Mouse (Mus musculus) spleen, postnatal 4 days (tissue): ENCODE data around the gene Icmt.

Experiments used
- DNase-seq, 2 experiments: peaks; one replicate each; pipeline ENCODE4 v3.0.0; 2022; ENCODE audit warnings: low spot score in 2 of 2

Icmt gene

DNA sequence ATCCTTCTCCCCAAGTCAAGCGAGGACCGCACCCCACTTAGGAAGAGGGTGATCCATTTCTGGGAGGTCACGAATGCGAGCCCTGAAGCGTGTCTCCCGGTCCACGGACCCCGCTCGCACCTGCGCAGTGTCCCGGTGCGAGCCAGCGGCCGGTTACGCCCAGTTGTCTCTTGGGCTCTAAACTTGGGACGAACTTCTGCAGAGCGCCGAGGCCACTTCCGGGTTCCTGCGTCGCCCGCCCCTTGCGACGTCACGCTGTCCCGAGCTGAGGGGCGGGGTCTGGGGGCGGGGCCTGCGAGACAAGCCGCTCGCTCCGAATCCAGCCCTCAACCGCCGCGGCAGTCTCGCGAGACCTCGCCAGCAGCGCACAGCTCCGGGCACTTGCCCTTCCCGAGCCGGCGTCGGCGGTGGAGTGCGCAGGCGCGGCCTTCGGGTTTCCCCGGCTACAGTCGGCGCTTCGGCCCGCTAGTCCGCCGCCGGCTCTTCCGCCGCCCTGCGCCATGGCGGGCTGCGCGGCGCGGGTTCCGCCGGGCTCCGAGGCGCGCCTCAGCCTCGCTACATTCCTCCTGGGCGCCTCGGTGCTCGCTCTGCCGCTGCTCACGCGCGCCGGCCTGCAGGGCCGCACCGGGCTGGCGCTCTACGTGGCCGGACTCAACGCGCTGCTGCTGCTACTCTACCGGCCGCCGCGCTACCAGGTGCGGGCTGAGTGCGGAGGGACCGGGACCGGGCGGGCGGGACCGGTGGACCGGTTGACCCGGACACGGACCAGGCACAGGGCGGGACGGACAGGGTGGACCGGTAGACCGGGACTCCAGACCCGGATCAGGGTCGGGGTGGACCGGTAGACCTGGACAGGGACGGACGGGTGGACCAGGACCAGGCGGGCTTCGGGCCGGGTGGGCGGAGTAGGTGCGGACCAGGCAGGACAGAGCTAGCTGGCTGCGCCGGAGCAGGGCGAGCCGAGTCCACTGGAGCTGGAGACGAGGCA, at the start of gene Icmt:
TSS of gene Icmt (plus strand) at position 354 of the 988 bp plus-strand sequence.
- DNase-seq: peak; percentile 100

DNA sequence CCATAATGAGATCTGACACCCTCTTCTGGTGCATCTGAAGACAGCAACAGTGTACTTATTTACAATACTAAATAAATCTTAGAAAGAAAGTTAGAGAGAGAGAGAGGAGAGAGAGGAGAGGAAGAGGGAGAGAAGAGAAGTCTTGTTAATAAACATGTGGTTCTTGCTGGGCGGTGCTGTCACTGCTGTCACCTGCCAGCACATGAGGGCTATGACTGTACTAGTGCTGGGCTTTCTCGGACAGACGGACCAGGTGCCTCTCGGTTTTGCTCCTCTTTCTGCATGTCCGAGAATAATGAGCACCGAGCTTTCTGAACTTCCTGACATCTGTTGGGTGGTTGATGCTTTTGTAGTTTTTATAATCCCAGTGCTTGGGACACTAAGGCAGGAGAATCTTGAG, 46.4 kb upstream of the Icmt start:
- no peak for DNase-seq

- DNase-seq: no peak
Measured at GRCm38 (mm10) chr4:152253183-152253759, 43.8 kb upstream of the Icmt start.

DNA sequence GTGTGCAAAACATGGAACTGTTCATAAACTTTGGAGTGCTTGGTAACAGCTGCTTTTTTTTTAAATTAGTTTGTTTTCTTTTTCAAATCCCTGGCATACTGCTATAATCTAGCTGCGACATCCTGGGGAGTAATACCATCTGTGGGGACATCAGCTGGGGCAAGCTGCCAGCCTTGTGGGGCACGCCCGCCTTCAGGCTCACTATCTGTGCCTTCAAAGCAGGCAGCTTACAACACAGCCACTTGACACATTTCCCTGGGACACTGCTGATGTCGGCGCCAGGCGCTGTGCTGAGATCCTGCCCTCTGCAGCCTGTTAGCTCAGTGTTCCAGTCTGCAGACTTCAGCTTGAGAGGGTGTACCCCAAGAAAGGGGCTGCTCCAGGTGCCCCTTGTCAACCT, 40.0 kb upstream of the Icmt start:
- peak; percentile 78 to 83 for DNase-seq

- no peak for DNase-seq
Measured at GRCm38 (mm10) chr4:152260451-152260850, 36.6 kb upstream of the Icmt start.

DNA sequence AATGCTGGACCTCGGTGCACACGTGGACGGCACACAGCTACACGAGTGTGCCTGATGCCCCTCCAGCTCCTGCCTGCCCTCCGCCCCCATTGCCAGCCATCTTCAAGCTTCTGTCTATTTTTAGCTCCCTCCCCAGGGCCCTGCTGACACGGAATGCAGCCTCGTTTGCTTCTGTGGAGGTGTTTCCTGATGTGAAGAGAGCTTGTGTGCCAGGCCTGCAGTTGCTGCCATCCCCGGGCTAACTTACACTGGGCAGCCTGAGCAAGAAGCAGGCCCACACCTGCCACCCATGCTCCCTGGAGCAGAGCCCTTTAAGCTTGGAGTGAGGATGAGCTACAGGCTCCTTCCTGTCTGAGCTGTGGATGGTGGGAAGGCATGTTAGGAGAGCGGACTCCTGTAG, 34.8 kb upstream of the Icmt start:
- DNase-seq: no peak

DNA sequence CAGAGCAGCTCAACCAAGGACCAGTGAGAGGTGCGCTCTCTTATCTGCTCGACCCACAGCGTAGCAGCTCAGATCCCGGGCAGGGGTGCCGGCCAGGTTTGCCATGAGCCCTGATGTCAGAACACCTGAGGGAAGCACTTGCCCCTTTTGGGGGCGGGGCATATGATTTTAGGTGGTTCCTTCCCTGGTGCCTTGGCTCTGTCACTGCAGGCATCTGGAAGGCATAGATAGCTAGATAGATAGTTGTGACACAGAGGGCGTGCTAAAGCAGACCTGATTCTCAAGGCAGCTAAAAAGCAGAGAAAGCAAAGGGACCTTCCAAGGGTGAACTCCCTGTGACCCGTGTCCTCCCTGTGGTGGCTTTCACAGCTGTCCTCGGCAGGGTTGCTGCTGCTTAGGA, 33.9 kb upstream of the Icmt start:
- no peak for DNase-seq

DNA sequence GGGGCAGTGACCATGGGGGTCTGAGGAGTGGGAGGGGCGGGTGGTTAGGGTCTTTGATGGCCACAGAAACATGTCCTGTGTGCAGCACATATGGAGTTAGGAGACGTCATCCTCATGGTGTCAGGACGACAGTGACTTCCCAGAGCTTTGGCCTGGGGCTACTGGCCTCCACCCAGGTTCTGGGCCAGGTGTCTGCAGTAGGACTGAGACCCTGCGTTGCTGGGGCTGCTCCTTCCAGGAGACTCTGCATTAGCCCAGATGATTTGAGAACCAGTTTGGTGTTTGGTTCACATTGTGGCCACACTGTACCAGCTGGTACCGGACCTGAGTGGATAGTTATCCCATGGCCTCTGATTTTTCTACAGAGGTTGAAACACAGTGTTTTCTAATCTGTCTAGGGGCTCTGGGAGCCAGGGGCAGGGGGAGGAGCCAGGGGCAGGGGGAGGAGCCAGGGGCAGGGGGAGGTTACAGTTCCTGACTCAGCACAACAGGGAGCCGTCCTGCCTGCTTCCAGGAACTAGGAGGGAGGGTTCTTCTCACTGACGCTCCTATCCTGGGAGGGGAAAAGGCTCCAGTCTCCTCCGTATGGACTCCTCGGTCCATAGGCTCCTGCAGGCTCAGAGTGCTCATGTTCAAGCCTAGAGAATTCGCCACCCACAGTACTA, 33.4 kb upstream of the Icmt start:
- DNase-seq: no peak

- no peak for DNase-seq
Measured at GRCm38 (mm10) chr4:152264177-152264530, 32.9 kb upstream of the Icmt start.

- DNase-seq: no peak
Measured at GRCm38 (mm10) chr4:152264867-152265568, 32.0 kb upstream of the Icmt start.

DNA sequence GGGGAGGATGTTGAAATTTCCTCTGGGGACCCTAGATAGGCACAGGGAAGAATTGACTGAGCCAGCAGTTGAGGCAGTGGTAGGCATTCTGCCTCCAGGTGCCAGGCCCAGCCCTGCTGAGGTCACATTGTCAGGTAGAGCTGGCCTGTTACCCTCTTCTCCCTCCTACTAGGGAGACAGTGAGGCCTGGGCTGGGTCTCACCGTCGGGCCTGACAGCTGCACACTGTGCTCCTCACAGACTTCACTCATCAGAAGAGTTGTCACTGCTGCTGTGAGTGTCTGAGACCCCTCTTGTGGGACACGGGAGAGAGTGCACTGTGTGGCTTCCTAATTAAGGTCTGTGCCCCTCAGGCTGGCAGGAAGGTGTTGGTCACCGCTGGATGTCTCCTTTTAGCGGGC, 31.2 kb upstream of the Icmt start:
- DNase-seq: no peak

DNA sequence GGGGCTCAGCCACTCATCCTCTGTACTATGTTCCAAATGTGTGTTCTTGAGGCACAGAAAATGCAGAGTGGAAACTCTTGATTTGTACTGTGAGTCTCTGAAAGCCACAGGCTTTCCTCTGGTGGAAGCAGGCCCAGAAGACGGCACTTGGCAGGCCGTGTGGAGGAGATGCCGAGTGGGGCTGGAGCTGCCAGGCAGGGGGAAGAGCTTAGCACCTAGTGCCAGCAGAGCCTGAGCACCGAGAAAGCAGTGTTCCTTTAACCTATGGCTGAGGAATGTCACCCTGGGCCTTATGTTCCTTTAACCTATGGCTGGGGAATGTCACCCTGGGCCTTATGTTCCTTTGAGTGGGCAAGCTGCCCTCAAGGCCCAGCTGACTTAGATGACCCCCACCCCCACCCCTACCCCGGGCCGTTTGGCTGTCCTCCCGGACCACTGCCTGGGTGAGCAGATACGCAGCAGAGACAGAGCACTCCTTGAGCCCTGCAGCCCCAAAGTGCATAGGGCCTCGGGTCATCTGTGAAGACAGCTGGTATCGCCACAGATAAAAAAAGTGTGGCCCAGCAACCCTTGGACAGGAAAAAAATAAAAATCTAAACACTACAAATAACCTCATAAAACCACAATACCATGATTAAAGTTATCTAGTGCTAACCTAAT, 30.7 kb upstream of the Icmt start:
- no peak for DNase-seq

DNA sequence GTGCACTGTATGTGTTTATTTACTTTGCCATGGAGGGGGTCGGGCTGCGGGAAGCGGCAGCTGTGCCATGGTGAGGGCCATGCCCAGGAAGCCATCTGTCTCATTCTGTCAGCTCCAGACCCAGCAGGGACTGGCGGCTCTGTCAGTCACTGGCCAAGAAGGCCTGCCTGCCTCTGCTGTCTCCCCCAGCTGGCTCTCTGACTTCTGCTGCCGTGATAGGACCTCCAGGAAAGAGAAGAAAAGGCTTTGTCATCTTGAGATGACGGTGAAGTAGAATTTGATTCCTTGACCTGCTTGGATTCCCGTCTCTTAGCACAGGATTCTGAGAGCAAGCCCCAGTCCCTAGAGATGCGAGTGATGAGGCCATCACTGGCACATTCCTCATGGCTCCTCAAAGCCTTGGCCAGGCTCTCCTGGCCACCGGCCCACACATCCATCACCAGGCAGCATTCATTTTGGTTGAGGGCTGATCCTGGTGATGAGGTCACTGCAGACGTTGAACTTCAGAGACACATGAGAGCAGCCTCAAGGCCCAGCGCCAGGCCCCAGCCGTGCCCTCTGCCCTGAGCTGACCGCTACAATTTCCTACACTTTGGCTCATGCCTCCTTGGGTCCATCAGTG, 29.2 kb upstream of the Icmt start:
- no peak for DNase-seq

DNA sequence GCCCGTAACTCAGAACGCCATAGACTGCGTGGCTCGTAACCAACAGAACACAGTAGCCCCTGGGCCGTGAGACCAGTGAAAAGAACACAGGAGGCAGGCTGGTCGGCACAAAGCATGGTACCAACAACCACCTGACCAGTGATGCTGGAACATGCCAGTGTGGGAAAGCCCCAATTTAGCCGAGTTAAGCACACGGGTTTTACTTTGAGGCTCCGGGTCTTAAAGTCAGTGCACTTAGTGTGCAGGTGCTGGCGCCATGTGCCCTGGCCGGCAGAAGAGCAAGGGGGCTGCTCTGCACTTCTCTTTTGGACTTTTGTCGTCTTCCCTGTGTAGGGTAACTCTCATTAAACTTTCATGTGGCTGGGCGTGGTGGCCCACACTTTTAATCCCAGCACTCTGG, 27.1 kb upstream of the Icmt start:
- DNase-seq: no peak

- DNase-seq: no peak
Measured at GRCm38 (mm10) chr4:152270599-152270998, 26.4 kb upstream of the Icmt start.

DNA sequence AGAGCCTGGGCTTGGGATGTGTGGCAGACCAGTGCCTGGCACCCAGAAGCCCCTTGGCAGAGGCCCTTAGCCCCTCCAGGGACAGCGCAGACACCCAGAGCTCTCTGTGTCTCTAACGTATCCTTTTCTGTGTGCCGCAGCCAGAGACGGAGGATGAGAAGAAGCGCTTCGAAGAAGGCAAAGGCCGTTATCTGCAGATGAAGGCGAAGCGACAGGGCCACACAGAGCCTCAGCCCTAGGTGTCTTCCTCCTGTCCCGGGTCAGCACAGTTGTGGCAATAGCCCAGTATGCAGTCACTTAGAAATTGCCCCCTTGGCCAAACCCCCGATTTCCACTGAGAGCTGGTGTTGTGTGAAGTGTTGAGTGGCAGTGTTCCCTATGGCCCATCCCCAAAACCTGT, 25.7 kb upstream of the Icmt start:
- no peak for DNase-seq

GRCm38 (mm10) chr4:152272006-152272405, 25.0 kb upstream of the Icmt start:
- DNase-seq: no peak

GRCm38 (mm10) chr4:152272449-152273049, 24.5 kb upstream of the Icmt start:
- no peak for DNase-seq

DNA sequence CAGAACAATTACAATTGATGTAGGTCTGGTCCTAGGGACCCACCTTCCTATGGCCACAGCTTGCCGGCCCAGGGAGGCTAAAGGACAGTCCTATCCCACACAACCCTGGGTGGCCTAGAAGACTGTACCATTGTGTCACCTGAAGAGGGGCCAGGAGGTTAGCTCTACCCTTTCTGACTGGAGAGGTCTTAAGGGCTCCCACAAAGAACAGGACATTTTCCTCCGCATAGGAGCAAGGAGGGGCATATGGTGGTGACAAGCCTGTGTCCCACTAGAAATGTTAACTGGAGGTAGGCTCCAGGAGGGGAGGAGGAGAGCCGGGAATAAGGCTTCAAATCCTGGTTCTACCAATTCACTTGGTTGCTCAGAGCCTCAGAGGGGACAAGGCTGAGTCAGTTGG, 23.8 kb upstream of the Icmt start:
- DNase-seq: no peak

GRCm38 (mm10) chr4:152273621-152274236, 23.3 kb upstream of the Icmt start, which contains the start of gene Gpr153:
Gene Gpr153, plus strand, starts transcription at chr4:152274232.
- no peak for DNase-seq
